Mouse (Mus musculus): ENCODE data around the gene Akr1a1. TPM values are rescaled to one million over a fixed set of nuclear protein-coding genes. Genes with fewer than 3 reads are reported as not detected.

The Akr1a1 gene
- total RNA-seq, 2 experiments from 2014 or later: 646 to 659 TPM

GRCm38 (mm10) chr4:116659474-116659873 is 8.0 kb upstream of the Akr1a1 start:
- DNase-seq: peak; percentile 75

- DNase-seq: no peak
Observed at GRCm38 (mm10) chr4:116657971-116658370, 6.5 kb upstream of the Akr1a1 start.

GRCm38 (mm10) chr4:116655658-116656057 is 4.2 kb upstream of the Akr1a1 start:
- DNase-seq: no peak

GRCm38 (mm10) chr4:116655100-116655499 is 3.6 kb upstream of the Akr1a1 start:
- DNase-seq: no peak

GRCm38 (mm10) chr4:116653228-116653627 is 1.7 kb upstream of the Akr1a1 start:
- DNase-seq: peak; percentile 86

- DNase-seq: no peak
Observed at GRCm38 (mm10) chr4:116651797-116652135, 286 bp upstream of the Akr1a1 start.

- DNase-seq: no peak
Observed at GRCm38 (mm10) chr4:116650365-116650764, 1.1 kb downstream of the Akr1a1 start.

- DNase-seq: no peak
Observed at GRCm38 (mm10) chr4:116649411-116649810, 2.1 kb downstream of the Akr1a1 start.

GRCm38 (mm10) chr4:116645624-116646023 is 5.9 kb downstream of the Akr1a1 start:
- DNase-seq: peak; percentile 47

GRCm38 (mm10) chr4:116644326-116644725 is 7.2 kb downstream of the Akr1a1 start:
- DNase-seq: peak; percentile 51

GRCm38 (mm10) chr4:116642071-116642470 is 9.4 kb downstream of the Akr1a1 start:
- no peak for DNase-seq

- DNase-seq: no peak
Observed at GRCm38 (mm10) chr4:116638821-116639220, 12.7 kb downstream of the Akr1a1 start.

- DNase-seq: no peak
Observed at GRCm38 (mm10) chr4:116635197-116635596, 16.3 kb downstream of the Akr1a1 start.

GRCm38 (mm10) chr4:116627722-116628662 is 23.5 kb downstream of the Akr1a1 start, which contains the start of gene Nasp:
Gene Nasp (minus strand): TSS chr4:116627941.
- DNase-seq: peak; percentile 84

GRCm38 (mm10) chr4:116627359-116627716 is 24.1 kb downstream of the Akr1a1 start:
- DNase-seq: peak; percentile 93

GRCm38 (mm10) chr4:116626658-116627358 is 24.7 kb downstream of the Akr1a1 start:
- peak; percentile 90 for DNase-seq

- no peak for DNase-seq
Observed at GRCm38 (mm10) chr4:116624831-116625230, 26.6 kb downstream of the Akr1a1 start.

GRCm38 (mm10) chr4:116615237-116615636 is 36.2 kb downstream of the Akr1a1 start:
- no peak for DNase-seq

- DNase-seq: no peak
Observed at GRCm38 (mm10) chr4:116612621-116613020, 38.9 kb downstream of the Akr1a1 start.

GRCm38 (mm10) chr4:116596978-116597881 is 54.2 kb downstream of the Akr1a1 start:
- DNase-seq: peak; percentile 94

- no peak for DNase-seq
Observed at GRCm38 (mm10) chr4:116596379-116596778, 55.1 kb downstream of the Akr1a1 start, which contains the start of gene Ccdc17. Gene Ccdc17 (plus strand): TSS chr4:116596654.

GRCm38 (mm10) chr4:116595793-116596192 is 55.7 kb downstream of the Akr1a1 start:
- DNase-seq: no peak
